Mouse (Mus musculus) CH12F3 (cell line): ENCODE measurements around the gene Bicd2.

Source experiments
- in situ Hi-C: fragments of 300-500 bp; cut with MboI; formaldehyde crosslinking; loops from 2 replicates; pipeline ENCODE4 v1.14.3; 2020; ENCODE audit warnings: low sequenced_read_pairs

The Bicd2 gene

DNA sequence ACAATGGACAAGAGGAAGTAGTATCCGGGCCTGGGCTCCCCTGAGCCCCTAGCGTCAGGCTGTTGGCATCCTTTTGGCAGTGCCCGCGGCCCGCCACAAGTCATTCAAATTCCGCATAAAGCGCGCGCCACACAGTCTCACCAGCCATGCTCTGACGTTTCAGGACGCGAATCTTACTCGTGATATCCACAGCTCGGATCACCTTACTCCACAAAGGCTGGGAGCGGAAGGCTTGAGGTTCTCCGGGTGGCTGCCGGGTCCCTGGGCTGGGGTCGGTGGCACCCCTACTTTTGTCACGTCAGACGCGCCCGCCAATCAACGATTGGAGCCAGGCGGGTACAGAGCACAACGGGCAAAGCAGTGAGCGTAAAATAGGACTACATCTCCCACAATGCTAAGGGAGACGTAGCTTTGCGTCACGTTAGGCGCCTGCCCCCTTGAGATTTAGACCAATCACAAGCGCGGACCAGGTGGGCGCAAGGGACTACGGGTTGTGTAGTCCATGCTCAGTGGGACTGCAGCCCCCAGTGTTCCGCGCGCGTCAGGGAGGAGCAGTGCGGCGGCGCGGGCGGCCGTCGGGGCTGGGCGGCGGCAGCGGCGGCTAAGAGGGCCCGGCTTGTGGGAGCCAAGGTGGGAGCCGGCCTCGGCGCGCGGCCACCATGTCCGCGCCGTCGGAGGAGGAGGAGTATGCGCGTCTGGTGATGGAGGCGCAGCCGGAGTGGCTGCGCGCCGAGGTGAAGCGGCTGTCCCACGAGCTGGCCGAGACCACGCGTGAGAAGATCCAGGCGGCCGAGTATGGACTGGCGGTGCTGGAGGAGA, at the start of gene Bicd2:
Gene Bicd2 (plus strand): TSS at position 574 of the 819 bp plus-strand sequence.
- in situ Hi-C loops = no loop called here

DNA sequence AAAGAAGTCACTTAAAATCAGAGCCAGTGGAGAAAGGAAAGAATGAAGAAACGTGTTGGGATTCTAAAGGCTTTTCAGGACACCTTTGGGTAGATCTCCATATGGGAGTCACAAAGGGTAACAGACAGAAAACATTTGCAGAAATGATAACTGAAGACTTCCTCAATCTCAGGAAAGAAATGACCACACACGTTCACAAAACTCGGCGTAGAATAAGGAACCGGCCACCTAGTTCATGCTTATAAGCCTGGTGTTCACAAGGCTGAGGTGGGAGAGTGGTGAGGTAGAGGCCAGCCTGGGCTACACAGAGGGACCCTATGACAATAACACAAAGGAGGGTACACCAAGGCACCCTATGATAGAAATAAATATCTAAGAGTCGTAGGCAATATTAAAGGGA, 49.4 kb upstream of the Bicd2 start:
- in situ Hi-C loops = no loop called here

DNA sequence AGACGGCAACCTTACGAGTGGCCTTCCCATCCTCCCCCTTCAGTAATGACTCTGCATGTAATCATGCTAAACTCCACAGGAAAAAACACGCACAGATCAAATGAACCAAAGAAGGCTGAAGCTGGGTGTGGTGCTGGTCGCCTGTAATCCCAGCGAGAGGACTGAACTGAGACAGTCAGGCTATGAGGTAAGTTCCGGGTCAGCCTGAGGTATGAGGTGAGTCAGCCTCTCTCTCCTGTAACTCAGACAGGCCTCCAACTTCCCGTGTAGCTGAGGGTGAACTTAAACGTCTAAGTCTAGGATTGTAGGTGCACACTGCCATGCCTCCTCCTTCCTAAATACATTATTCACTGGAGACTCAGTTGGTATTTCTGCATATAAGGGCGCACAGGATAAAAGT, 47.3 kb upstream of the Bicd2 start:
- in situ Hi-C loops = no loop called here

DNA sequence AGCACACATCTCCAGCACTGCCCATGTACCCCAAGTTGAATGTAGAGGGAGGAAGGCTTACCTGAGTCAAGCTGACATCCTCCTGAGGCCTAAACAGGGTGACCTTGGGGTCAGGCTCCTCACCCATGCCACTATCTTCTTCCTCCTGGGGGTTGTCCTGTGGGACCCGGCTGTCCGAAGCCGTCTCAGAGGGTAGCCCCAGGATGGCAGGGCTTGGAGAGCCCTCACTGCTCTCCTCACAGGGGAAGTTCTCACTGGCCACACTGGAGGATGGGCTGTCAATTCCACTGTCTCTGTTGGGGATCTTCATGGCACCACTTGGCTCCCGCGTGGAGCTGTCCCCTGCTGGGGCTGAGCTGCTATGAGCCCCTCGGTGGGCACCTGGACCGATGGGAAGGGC, 45.1 kb upstream of the Bicd2 start:
- in situ Hi-C loops = no loop called here

DNA sequence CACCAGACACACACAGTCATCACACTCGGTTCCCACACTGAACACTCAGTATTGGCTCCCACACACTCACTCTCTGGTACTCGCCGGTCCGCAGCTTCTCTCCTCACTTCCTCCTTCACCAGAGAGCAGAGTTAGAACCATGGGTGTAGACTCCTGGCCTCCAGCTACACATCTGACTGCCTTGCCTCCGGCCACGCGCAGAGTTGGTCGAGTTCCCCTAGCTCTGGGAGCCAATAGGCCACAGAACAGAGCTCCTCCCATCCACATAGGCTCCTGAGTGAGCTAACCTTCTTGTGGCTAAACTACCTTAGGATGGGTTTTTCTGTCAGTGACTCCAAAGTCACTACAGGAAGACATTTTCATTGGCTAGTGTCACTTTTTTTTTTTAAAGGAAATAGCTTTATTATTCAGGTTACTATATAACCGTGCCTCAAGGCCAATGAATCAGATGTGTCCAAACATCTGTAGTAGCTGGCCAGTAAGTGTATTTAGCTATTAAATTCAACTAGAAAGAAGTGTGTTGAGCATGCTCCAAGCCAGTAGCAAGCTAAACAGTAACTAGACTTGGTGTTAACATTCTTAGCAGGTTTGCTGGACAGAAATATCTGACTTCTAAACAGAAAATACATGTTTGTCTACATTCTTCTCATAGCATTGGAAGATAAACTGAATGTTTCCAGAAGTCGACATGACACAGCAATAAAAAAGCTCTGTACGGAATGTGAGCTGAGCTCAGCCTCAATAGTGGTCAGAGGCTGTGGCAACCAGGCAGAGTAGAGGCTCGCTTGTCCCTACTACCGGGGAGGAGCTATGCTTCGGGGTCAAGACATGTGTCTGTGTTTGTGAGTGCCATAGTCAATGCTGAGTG, 42.6 kb upstream of the Bicd2 start:
- in situ Hi-C loops = no loop called here

DNA sequence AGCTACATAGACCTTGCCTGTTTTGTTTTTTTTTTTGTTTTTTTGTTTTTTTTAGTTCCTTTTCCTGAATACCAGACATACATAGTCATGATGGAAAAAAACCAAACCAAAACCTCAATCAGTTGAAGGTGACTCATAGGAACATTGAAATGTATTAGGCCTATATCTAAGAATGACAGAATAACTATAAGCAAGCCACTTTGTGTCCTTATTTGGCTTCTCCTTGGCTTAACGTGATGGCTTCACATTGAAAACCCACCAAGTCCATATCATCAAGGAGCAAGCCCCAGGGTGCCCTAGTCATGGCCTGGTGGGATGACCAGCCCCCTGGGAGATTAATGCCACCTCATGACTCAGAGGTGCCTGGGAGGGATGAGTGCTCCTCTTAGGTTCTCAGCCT, 40.6 kb upstream of the Bicd2 start:
- in situ Hi-C loops = no loop called here

DNA sequence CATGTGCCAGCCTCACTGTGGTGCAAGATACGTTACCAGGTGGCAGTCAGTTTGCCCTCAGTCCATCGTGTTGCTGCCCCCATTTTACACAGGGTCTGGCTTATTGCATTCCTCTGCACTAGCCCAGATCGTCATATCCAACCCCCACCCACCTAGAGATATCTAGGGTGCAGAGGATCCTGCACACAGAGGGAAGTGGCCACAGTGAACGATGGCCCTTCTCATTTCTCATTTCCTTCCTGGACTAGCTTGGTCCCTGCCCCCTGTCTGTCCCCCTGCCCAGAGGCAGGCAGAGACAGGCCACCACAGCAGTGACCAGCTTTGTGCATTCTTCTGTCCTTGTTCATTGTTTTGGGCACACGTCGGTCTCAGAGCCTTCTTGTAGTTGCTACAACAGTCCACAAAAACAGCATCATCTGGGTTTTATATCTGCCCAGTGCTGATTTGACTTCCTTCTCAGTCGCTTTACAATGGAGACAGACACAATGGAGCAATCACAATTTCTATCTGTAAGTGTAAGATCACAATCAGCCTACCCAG, 34.5 kb upstream of the Bicd2 start:
- in situ Hi-C loops = no loop called here

DNA sequence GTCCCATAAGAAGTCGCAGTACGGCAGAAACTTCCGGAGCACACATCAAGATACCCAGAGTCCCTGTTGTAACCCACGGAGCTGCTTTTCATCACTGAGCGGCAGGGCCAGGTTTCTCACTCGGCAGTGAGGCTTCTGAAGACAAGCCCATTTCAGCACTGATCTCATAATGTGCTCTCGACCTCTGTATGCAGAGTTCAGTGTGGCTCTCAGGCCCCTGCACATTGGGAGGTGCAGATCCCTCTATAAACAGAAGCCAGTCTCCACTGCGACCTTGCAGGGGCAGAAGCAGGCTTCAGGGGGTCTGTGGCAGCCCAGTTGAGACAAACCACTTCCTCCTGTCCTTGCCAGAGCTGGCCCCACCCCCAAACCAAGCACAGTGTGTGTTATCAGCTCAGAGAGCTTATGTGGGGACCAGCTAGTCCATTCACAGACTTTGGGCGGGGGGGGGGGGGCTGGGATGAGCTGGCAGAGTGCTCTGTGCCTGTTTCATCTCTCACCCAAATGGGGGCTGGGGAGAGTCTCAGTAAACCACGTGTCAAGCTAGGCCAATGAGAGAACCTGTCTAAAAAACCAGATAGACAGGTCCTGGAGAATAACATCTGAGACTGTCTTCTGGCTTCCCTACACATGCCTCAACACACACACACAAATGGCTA, 33.9 kb upstream of the Bicd2 start:
- in situ Hi-C loops = no loop called here

DNA sequence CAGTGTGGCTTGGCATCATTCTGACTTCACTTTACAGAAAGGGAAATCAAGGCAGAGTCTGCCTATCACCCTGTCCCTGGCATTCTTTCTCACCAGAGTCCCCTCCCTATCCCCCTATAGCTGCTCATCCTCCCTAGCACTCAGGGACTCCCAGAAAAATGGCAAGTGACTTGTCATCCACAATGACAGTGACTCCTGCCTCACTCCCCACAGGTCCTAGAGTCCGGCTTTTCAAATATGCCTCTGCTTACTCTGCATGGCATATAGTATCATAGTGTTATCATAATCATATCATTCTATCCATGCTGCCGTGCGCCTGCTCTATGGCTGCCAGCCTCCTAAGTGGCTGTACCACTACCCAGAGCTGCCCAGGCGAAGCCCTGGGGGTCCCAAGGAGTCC, 33.2 kb upstream of the Bicd2 start:
- in situ Hi-C loops = no loop called here

DNA sequence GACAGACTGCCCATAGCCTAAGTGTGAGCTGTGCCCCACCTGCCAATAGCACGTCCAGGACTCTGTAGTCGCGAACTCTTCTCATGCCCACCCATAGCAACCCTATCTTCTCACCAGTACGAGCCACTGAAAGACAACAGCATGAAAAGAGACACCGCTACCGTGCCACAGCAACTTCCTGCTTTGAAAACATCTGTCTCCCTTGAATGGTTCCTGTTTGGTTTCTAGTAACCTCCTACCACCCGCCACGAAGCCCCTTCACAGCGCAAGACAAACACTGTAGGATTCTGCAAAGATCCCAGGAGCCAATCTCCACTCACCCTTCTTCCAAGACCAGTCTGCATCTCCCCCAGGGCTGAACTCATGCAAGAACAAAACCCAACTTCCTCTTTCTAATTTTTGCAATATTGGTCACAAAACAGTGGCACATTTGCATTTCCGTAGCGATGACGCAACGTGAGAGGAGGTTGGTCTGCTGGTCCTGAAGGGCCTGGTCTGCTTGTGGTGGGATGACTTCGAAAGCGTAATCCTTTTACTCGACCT, 32.5 kb upstream of the Bicd2 start:
- in situ Hi-C loops = no loop called here

DNA sequence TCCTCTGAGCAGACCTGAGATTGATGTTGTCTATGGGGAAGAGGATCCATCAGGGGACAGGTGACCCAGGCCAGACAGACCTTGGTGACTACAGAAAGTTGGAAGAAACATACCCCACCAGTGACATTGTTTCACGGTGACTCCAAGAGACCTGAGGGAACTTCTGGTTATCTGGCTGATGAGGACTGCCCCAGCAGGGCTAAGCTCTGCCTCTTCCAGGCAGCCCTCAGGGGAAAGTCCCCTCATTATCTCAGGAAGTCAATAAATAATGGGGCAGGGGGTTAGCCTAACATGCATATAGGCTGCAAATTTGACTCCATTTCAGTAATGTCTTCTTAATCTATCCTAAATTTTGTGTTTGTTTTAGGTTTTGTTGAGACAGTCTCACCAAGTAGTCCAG, 31.9 kb upstream of the Bicd2 start:
- in situ Hi-C loops = no loop called here

DNA sequence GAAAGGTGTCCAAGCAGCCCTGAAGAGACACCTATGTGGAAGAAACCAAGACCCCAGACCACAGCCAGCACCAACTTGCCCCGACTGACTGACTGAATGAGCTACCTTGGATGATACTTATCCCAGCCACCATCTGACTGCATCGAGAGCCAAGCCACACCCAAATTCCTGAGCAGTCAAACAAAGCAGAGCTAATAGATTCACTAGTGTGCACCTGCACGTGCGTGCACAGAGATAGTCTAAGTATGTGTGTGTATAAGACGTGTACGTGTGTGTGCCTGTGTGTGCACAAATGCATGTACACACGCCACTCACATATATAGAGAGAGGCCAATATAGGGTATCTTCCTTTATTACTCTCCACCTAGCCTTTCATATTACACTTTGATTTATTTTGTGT, 29.7 kb upstream of the Bicd2 start:
- in situ Hi-C loops = no loop called here

DNA sequence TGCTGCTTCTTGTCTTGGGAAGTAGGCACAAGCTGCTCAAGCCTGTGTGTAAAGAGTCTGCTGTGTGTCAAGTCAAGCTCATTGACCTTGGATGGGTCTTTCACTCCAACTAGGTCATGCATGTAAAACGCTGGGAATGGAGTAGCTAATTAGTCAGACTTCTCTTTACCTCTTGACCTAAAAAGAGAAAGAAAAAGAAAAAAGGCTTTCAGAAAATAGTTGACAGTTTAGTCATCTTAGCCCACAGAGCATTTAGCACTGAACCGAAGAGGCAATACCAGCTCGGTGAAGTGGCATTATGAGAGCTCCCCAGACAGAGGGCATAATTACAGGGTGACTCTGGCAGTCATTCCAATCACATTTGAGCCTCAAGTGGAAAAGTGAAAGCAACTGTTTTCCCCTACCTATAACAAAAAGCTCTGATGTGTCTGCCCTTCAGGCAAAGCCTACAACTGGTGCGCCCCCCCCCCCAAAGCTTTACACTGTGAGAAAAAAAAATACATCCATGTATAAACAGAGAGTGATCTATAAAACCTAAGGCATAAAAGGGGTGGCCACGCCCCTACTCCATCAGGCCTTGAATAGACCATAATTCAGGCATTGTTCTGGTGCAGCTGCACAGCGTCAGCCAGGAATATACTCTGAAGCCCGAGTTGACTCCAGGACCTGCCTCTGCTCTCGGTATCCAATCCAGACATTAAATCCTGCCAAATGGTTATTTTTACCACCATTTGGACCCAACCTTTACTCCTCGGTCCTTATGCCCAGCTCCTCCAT, 24.8 kb upstream of the Bicd2 start:
- in situ Hi-C loops = no loop called here

DNA sequence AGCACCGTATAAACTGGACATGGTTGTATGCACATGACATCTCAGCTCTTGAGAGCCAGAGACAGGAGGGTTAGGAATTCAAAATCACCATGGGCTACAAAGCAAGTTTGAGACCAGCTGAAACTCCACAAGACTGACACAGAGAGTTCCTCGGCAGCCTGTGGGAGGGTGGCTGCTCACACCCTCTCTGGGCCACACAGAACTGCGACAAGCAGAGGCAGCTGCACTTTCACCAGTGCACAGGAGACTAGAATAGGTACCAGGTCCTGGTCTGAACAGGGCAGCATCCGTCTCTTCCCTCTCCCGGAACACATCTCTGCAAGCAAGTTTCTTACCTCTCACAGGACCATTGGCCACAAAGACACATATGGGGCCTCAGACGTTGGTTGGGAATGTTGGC, 23.9 kb upstream of the Bicd2 start:
- in situ Hi-C loops = no loop called here

DNA sequence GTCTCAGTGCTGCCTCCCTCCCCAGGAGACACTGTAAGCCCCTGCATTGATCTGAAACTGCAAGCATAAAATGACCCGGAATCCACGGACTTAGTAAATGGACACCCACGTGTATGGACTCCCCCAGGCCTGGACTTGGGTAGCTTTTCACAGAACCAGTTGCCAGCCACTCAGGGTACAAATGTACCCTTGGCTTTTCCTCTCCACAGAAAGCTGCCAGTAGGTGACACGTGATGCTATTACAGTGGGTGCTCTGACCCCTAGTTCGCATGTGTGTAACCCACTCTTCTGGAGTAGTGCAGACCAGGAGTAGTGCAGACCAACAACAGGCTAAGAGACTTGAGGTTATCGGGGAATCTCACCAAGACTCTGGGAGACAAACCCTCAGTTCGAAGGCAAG, 23.5 kb upstream of the Bicd2 start:
- in situ Hi-C loops = no loop called here

DNA sequence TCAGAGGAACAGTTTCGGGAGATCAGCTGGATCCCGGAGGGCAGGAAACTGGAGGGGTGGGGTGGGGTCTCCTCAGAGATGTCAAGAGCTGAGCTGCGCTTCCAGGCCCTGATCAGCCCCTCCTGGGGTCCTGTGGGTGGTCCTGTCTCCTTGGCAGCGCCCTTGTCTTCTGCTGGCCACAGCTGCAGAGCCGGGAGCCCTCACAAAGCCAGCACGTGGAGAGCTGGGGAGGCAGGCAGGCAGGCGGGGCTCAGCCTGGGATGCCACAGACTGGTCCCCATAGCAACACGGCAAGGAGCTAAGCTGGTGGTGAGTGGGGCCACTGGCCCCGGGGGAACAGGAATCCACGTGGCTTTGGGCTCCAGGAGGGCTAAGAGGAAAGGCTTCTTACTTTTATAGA, 21.3 kb upstream of the Bicd2 start, which contains the start of gene Fgd3:
Gene Fgd3 (minus strand): TSS at position 272 of the 400 bp plus-strand sequence.
- in situ Hi-C loops = no loop called here

DNA sequence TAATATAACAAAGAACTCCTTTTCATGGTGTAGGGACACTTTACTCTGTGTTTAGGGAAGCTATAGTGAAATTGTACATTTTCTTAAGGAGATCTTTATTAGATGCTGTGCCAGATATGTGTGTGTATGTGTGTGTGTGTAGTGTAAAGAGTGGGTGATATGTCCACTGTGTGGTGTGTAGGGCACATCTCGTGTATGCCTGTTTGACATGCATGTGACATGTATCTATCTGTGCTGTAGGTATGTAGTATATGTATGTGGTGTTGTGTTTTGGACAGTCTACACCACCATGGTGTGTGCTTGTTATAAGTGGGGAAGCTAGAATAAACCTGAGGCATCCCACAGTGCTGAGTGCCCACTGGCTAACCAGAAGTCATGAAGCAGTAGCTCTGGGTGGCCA, 20.9 kb upstream of the Bicd2 start:
- in situ Hi-C loops = no loop called here

DNA sequence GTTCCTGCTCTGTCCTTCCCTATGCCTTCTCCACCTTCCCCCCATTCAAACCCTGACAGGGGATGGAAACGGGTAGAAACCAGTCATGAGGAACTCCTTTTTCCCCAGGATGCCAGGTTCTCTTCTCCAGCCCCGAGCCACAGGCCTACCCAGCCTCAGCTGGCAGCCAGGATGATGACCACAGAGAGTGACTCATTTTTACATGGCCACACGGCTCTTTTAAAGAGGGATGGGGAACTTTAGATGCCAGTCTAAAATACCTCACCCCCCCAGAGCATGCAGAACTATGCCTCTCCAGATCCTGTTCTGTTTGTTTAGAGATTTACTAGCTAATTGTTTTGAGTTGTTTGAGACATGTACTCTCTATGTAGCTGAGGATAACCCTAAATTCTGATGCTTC, 19.9 kb upstream of the Bicd2 start:
- in situ Hi-C loops = no loop called here

DNA sequence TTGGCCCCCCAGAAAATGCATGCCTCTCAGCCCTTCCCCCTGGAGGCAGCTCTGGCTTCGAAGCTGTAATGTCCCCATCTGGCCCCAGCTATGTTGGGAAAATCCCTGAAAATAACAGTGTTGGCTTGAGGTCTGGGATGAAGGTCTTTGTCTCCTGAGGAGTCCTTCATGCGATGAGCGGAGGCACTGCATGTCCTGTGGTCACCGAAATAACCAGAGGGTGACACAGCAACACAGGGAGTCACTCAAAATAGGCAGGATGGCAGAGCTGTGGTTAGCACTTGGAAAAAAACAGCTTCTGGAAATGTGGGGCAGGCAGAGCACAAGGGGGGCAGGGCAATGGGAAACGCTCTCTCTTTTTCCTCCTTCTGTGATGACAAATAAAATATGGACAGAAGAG, 19.2 kb upstream of the Bicd2 start:
- in situ Hi-C loops = no loop called here

DNA sequence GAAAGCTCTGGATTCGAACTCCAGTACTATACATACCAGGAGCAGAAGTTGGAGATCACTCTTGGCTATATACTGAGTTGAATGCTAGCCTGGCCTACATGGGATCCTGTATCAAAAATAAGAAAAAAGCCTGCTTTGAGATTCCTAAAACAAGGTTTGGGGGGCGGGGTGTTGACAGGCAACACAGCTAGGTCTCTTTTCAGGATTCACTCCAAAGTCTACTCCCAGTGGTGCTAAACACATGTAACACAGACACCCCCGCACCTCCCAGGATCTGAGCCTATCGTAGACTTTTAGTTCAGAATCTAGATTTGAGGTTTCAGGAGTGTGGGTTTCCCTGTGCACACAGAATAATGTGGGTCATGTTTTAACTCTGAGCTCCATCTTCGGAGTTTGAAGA, 18.6 kb upstream of the Bicd2 start:
- in situ Hi-C loops = no loop called here
